Mouse (Mus musculus): ENCODE results near the gene Pex11a.

DNA sequence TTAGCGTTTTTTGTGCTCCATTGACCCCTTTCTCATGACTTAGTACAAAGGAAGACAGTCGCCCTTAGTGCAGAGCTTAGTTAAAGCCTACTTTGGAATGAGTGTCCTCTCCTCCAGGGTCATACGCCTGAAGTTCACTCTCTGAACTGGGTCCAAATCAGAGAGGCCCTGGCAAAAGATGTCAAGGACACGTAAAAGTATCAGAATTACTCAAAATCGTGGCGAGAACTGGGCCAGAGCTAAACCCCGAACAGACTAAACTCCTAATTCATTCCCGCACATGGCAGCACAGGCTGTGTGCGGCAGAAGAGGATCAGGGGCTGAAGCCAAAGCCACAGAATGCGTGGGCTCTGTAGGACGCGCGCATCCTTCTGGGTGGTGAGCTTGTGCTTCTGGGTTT lies 11.5 kb downstream of the Pex11a start:
- no peak for TF ChIP-seq CTCF (IDR thresholded peaks at IDR 0.05)
- TF ChIP-seq EP300 (IDR thresholded peaks at IDR 0.05): no peak

All from lung, postnatal 0 days (tissue).